Mouse (Mus musculus) olfactory bulb, adult 2 months (tissue): ENCODE data around the gene Igf1r.

ENCODE experiments used
- CTCF ChIP-seq: fragments of 200-500 bp; IDR thresholded peaks from 2 replicates; pipeline ENCODE4 v1.5.1; 2012; ENCODE audit warnings: low read depth, mild to moderate bottlenecking, low read length, moderate library complexity; ENCODE audit not compliant: insufficient read depth
- POLR2A ChIP-seq: fragments of 200-500 bp; IDR thresholded peaks from 2 replicates; pipeline ENCODE4 v1.6.1; 2012; ENCODE audit warnings: mild to moderate bottlenecking, low read depth, low read length, moderate library complexity; ENCODE audit not compliant: insufficient read depth

- TF ChIP-seq CTCF (no peak), POLR2A (no peak)
These were observed 65.4 kb downstream of the Igf1r start for GRCm38 (mm10) chr7:68018038-68018437.
